Mouse (Mus musculus) layer of hippocampus, adult 9-10 months (tissue): ENCODE data around the gene Il25.
A peak's percentile ranks its signal among the peaks of the same experiment; 100 is the strongest.
"Not testable (repeated sequence)": the region's sequence is repeated elsewhere in the genome, so short reads cannot be mapped to it uniquely, and the experiment has no call there.

Experiments used
- DNase-seq: peaks from one replicate; pipeline ENCODE4 v3.0.0; 2022; ENCODE audit warnings: low spot score

The Il25 gene

GRCm38 (mm10) chr14:54926401-54927158 is 5.9 kb upstream of the Il25 start:
- DNase-seq = no peak

GRCm38 (mm10) chr14:54927296-54927695 is 5.2 kb upstream of the Il25 start:
- DNase-seq = no peak

GRCm38 (mm10) chr14:54929801-54930200 is 2.7 kb upstream of the Il25 start:
- DNase-seq = no peak

GRCm38 (mm10) chr14:54930431-54930830 is 2.1 kb upstream of the Il25 start:
- no peak for DNase-seq

GRCm38 (mm10) chr14:54935904-54936830 is 3.7 kb downstream of the Il25 start, which contains the start of gene Cmtm5:
Gene Cmtm5, plus strand, starts transcription at chr14:54936261.
- peak; percentile 40 for DNase-seq

- no peak for DNase-seq
Measured at GRCm38 (mm10) chr14:54936831-54937160, 4.3 kb downstream of the Il25 start.

- no peak for DNase-seq
Measured at GRCm38 (mm10) chr14:54937361-54938182, 5.1 kb downstream of the Il25 start.

- DNase-seq = no peak
Measured at GRCm38 (mm10) chr14:54938431-54939219, 6.1 kb downstream of the Il25 start.

GRCm38 (mm10) chr14:54939434-54940175 is 7.1 kb downstream of the Il25 start:
- peak; percentile 22 for DNase-seq

- DNase-seq = no peak
Measured at GRCm38 (mm10) chr14:54940176-54940530, 7.7 kb downstream of the Il25 start.

GRCm38 (mm10) chr14:54941024-54941978 is 8.8 kb downstream of the Il25 start:
- DNase-seq = no peak

GRCm38 (mm10) chr14:54942479-54942878 is 10.0 kb downstream of the Il25 start:
- DNase-seq = no peak

- no peak for DNase-seq
Measured at GRCm38 (mm10) chr14:54943971-54944370, 11.5 kb downstream of the Il25 start.

GRCm38 (mm10) chr14:54944939-54945338 is 12.4 kb downstream of the Il25 start:
- no peak for DNase-seq

- no peak for DNase-seq
Measured at GRCm38 (mm10) chr14:54945975-54946704, 13.6 kb downstream of the Il25 start.

GRCm38 (mm10) chr14:54947008-54947407 is 14.5 kb downstream of the Il25 start:
- DNase-seq = not testable (repeated sequence)

- no peak for DNase-seq
Measured at GRCm38 (mm10) chr14:54948781-54949180, 16.3 kb downstream of the Il25 start.

GRCm38 (mm10) chr14:54950493-54950892 is 18.0 kb downstream of the Il25 start:
- DNase-seq = no peak

- no peak for DNase-seq
Measured at GRCm38 (mm10) chr14:54951587-54951986, 19.1 kb downstream of the Il25 start.
